Mouse (Mus musculus): ENCODE measurements around the gene Trim37. TPM values are rescaled to one million over a fixed set of nuclear protein-coding genes. Genes with fewer than 3 reads are reported as not detected.

The Trim37 gene
- polyA plus RNA-seq, 1 experiment from 2014 or later = 21.3 TPM

GRCm38 (mm10) chr11:87245171-87245840 is 118.4 kb downstream of the Trim37 start:
- H3K27me3 ChIP-seq (ENCODE audit: control insufficient read depth, insufficient read depth, low read length) = no peaks in the 10 kb centered on the region
- H3K4me1 ChIP-seq (ENCODE audit: control insufficient read depth in 2 of 2, insufficient read depth in 2 of 2, low read length in 2 of 2) = peaks cover 21 to 46% of the 10 kb centered on the region in 2 experiments
- WGBS = 67% methylated on average over 9 of the region's 9 CpGs
- no peak overlapping the region for H3K27ac ChIP-seq (replicated peaks in 1 of 2; ENCODE audit: control insufficient read depth in 1 of 2, insufficient read depth in 1 of 2, low read depth in 2 of 2, low read length in 2 of 2)
- no peak overlapping the region for H3K4me2 ChIP-seq (ENCODE audit: low read length)
- no peak for ATAC-seq (ENCODE audit: insufficient number of reproducible peaks, insufficient read depth, low FRiP score, low read depth)
- no peak overlapping the region for H3K9ac ChIP-seq (ENCODE audit: low read length)
- H3K36me3 ChIP-seq (ENCODE audit: control insufficient read depth, insufficient read depth, low read length) = 0 out of 2 replicates have a peak, but pooled peaks cover 4% of the 10 kb centered on the region
- H3K9me3 ChIP-seq (ENCODE audit: control insufficient read depth, low read length) = no peaks in the 10 kb centered on the region
- H3K4me3 ChIP-seq (ENCODE audit: control insufficient read depth in 1 of 2, insufficient read depth in 1 of 2, low read depth in 1 of 2, low read length in 2 of 2) = no peak overlapping the region

DNA sequence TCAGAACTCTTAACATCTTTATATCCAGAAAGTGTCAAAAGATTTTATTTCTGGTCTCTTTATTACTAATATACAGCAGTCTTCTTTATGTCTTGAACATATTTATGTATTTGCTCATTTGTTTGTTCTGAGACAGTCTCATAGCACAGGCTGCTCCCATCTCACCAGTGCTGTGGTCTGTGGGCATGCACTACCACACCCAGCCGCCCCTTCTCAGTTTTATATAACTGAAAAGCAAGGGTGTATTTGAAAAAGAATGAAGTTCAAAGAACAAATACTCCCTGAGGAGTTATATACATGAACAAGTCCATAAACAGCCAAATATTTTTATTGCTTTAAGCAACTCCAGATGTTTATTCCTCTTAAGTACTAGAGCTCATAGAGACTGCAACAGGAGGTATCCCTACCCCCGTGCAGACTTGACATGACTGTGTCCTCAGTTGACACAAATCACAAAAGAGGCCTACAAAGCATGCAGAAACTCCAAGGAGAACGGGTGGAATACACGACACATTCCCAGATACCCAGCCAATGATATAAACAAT is 119.3 kb downstream of the Trim37 start:
- Histone ChIP-seq H3K36me3 (ENCODE audit: control insufficient read depth, insufficient read depth, low read length) (0 out of 2 replicates have a peak, but pooled peaks cover 3% of the 10 kb centered on the region), H3K4me2 (ENCODE audit: low read length) (no peak overlapping the region), H3K4me3 (ENCODE audit: control insufficient read depth in 1 of 2, insufficient read depth in 1 of 2, low read depth in 1 of 2, low read length in 2 of 2) (no peak overlapping the region), H3K27me3 (ENCODE audit: control insufficient read depth, insufficient read depth, low read length) (no peaks in the 10 kb centered on the region), H3K27ac (replicated peaks in 1 of 2; ENCODE audit: control insufficient read depth in 1 of 2, insufficient read depth in 1 of 2, low read depth in 2 of 2, low read length in 2 of 2) (peak overlapping the region in 1 of 2 experiments; percentile 95; a peak in 2 of 4 replicates), H3K9ac (ENCODE audit: low read length) (no peak overlapping the region), H3K4me1 (ENCODE audit: control insufficient read depth in 2 of 2, insufficient read depth in 2 of 2, low read length in 2 of 2) (peaks cover 14 to 37% of the 10 kb centered on the region in 2 experiments), H3K9me3 (ENCODE audit: control insufficient read depth, low read length) (no peaks in the 10 kb centered on the region)
- WGBS = 66% methylated on average over 4 of the region's 4 CpGs
- no peak for ATAC-seq (ENCODE audit: insufficient number of reproducible peaks, insufficient read depth, low FRiP score, low read depth)

- Histone ChIP-seq H3K4me2 (ENCODE audit: low read length) (peak overlapping the region; percentile 60), H3K27ac (replicated peaks in 1 of 2; ENCODE audit: control insufficient read depth in 1 of 2, insufficient read depth in 1 of 2, low read depth in 2 of 2, low read length in 2 of 2) (peak overlapping the region; percentile 95 to 97), H3K27me3 (ENCODE audit: control insufficient read depth, insufficient read depth, low read length) (no peaks in the 10 kb centered on the region), H3K9me3 (ENCODE audit: control insufficient read depth, low read length) (no peaks in the 10 kb centered on the region), H3K36me3 (ENCODE audit: control insufficient read depth, insufficient read depth, low read length) (no peaks in the 10 kb centered on the region), H3K4me1 (ENCODE audit: control insufficient read depth in 2 of 2, insufficient read depth in 2 of 2, low read length in 2 of 2) (peaks cover 12 to 33% of the 10 kb centered on the region in 2 experiments), H3K4me3 (ENCODE audit: control insufficient read depth in 1 of 2, insufficient read depth in 1 of 2, low read depth in 1 of 2, low read length in 2 of 2) (peak overlapping the region; percentile 12 to 21; a peak in 2 of 4 replicates), H3K9ac (ENCODE audit: low read length) (peak overlapping the region; percentile 68; the same call in 1 of the 2 replicates)
- whole genome bisulfite sequencing = 34% methylated on average over 9 of the region's 9 CpGs
- ATAC-seq (ENCODE audit: insufficient number of reproducible peaks, insufficient read depth, low FRiP score, low read depth) = no peak
Observed at GRCm38 (mm10) chr11:87246724-87247493, 120.0 kb downstream of the Trim37 start.

DNA sequence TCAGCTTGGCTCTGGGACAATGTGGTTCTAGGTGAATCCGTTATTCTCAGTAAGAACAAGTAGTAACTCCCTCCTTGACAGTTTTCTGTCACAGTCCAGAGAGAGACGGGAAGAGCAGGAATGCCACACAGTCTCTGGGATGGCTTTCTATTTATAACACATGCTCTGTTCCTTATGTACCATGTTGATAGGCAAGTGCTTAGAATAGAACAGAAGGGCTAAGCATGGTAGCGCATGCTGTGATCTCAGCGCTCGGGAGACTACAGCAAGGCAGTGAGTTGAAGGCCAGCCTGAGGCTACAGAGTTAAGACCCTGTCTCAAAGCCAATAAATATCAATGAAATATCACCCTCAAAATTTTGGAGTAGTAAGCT is 120.6 kb downstream of the Trim37 start:
- peak overlapping the region; percentile 95 to 97 for H3K27ac ChIP-seq (replicated peaks in 1 of 2; ENCODE audit: control insufficient read depth in 1 of 2, insufficient read depth in 1 of 2, low read depth in 2 of 2, low read length in 2 of 2)
- H3K36me3 ChIP-seq (ENCODE audit: control insufficient read depth, insufficient read depth, low read length) = 0 out of 2 replicates have a peak, but pooled peaks cover 3% of the 10 kb centered on the region
- peaks cover 12 to 33% of the 10 kb centered on the region in 2 experiments for H3K4me1 ChIP-seq (ENCODE audit: control insufficient read depth in 2 of 2, insufficient read depth in 2 of 2, low read length in 2 of 2)
- no peaks in the 10 kb centered on the region for H3K27me3 ChIP-seq (ENCODE audit: control insufficient read depth, insufficient read depth, low read length)
- peak overlapping the region; percentile 68; the same call in 1 of the 2 replicates for H3K9ac ChIP-seq (ENCODE audit: low read length)
- no peaks in the 10 kb centered on the region for H3K9me3 ChIP-seq (ENCODE audit: control insufficient read depth, low read length)
- peak; percentile 88 for ATAC-seq (ENCODE audit: insufficient number of reproducible peaks, insufficient read depth, low FRiP score, low read depth)
- peak overlapping the region; percentile 60 for H3K4me2 ChIP-seq (ENCODE audit: low read length)
- WGBS = 22% methylated on average over 5 of the region's 5 CpGs
- H3K4me3 ChIP-seq (ENCODE audit: control insufficient read depth in 1 of 2, insufficient read depth in 1 of 2, low read depth in 1 of 2, low read length in 2 of 2) = peak overlapping the region; percentile 12 to 21; a peak in 2 of 4 replicates

- 77% methylated on average over 6 of the region's 6 CpGs for WGBS
- H3K9ac ChIP-seq (ENCODE audit: low read length) = no peak overlapping the region
- no peak for ATAC-seq (ENCODE audit: insufficient number of reproducible peaks, insufficient read depth, low FRiP score, low read depth)
- 0 out of 2 replicates have a peak, but pooled peaks cover 3% of the 10 kb centered on the region for H3K36me3 ChIP-seq (ENCODE audit: control insufficient read depth, insufficient read depth, low read length)
- H3K4me2 ChIP-seq (ENCODE audit: low read length) = no peak overlapping the region
- no peak overlapping the region for H3K27ac ChIP-seq (replicated peaks in 1 of 2; ENCODE audit: control insufficient read depth in 1 of 2, insufficient read depth in 1 of 2, low read depth in 2 of 2, low read length in 2 of 2)
- peaks cover 12 to 28% of the 10 kb centered on the region in 2 experiments for H3K4me1 ChIP-seq (ENCODE audit: control insufficient read depth in 2 of 2, insufficient read depth in 2 of 2, low read length in 2 of 2)
- H3K4me3 ChIP-seq (ENCODE audit: control insufficient read depth in 1 of 2, insufficient read depth in 1 of 2, low read depth in 1 of 2, low read length in 2 of 2) = no peak overlapping the region
- no peaks in the 10 kb centered on the region for H3K27me3 ChIP-seq (ENCODE audit: control insufficient read depth, insufficient read depth, low read length)
- no peaks in the 10 kb centered on the region for H3K9me3 ChIP-seq (ENCODE audit: control insufficient read depth, low read length)
Observed at GRCm38 (mm10) chr11:87250132-87250531, 123.3 kb downstream of the Trim37 start.

GRCm38 (mm10) chr11:87253294-87253693 is 126.4 kb downstream of the Trim37 start:
- Histone ChIP-seq H3K4me1 (ENCODE audit: control insufficient read depth in 2 of 2, insufficient read depth in 2 of 2, low read length in 2 of 2) (peaks cover 2% of the 10 kb centered on the region in 2 experiments; a peak in 3 of 4 replicates), H3K36me3 (ENCODE audit: control insufficient read depth, insufficient read depth, low read length) (0 out of 2 replicates have a peak, but pooled peaks cover 3% of the 10 kb centered on the region), H3K4me3 (ENCODE audit: control insufficient read depth in 1 of 2, insufficient read depth in 1 of 2, low read depth in 1 of 2, low read length in 2 of 2) (no peak overlapping the region), H3K27me3 (ENCODE audit: control insufficient read depth, insufficient read depth, low read length) (no peaks in the 10 kb centered on the region), H3K9me3 (ENCODE audit: control insufficient read depth, low read length) (no peaks in the 10 kb centered on the region), H3K9ac (ENCODE audit: low read length) (no peak overlapping the region), H3K27ac (replicated peaks in 1 of 2; ENCODE audit: control insufficient read depth in 1 of 2, insufficient read depth in 1 of 2, low read depth in 2 of 2, low read length in 2 of 2) (no peak overlapping the region), H3K4me2 (ENCODE audit: low read length) (no peak overlapping the region)
- no peak for ATAC-seq (ENCODE audit: insufficient number of reproducible peaks, insufficient read depth, low FRiP score, low read depth)
- WGBS = 87% methylated on average over 6 of the region's 6 CpGs

- 0 out of 2 replicates have a peak, but pooled peaks cover 3% of the 10 kb centered on the region for H3K36me3 ChIP-seq (ENCODE audit: control insufficient read depth, insufficient read depth, low read length)
- H3K9me3 ChIP-seq (ENCODE audit: control insufficient read depth, low read length) = no peaks in the 10 kb centered on the region
- H3K4me3 ChIP-seq (ENCODE audit: control insufficient read depth in 1 of 2, insufficient read depth in 1 of 2, low read depth in 1 of 2, low read length in 2 of 2) = no peak overlapping the region
- 53% methylated on average over 5 of the region's 5 CpGs for WGBS
- H3K27ac ChIP-seq (replicated peaks in 1 of 2; ENCODE audit: control insufficient read depth in 1 of 2, insufficient read depth in 1 of 2, low read depth in 2 of 2, low read length in 2 of 2) = no peak overlapping the region
- H3K4me2 ChIP-seq (ENCODE audit: low read length) = no peak overlapping the region
- no peaks in the 10 kb centered on the region for H3K27me3 ChIP-seq (ENCODE audit: control insufficient read depth, insufficient read depth, low read length)
- H3K4me1 ChIP-seq (ENCODE audit: control insufficient read depth in 2 of 2, insufficient read depth in 2 of 2, low read length in 2 of 2) = no peaks in the 10 kb centered on the region; a peak in 2 of 4 replicates
- ATAC-seq (ENCODE audit: insufficient number of reproducible peaks, insufficient read depth, low FRiP score, low read depth) = no peak
- no peak overlapping the region for H3K9ac ChIP-seq (ENCODE audit: low read length)
Observed at GRCm38 (mm10) chr11:87254149-87254548, 127.3 kb downstream of the Trim37 start.
